Mouse (Mus musculus): ENCODE measurements at regions not wholly inside any gene's neighbourhood (a gene's known extent, or its start where the extent isn't known, plus 50 kb on each side); places are given as distances from the start of the nearest gene placed in this dataset.
A peak's percentile ranks its signal among the peaks of the same experiment; 100 is the strongest.

- no peak for DNase-seq
Observed at GRCm38 (mm10) chr1:124517543-124518171, 472.3 kb upstream of the Dpp10 start.

- no peak for DNase-seq
Observed at GRCm38 (mm10) chr1:124510492-124510891, 465.1 kb upstream of the Dpp10 start.

- DNase-seq, result no peak
Observed at GRCm38 (mm10) chr1:124488456-124488855, 443.1 kb upstream of the Dpp10 start.

- DNase-seq, result no peak
Observed at GRCm38 (mm10) chr1:124487965-124488364, 442.6 kb upstream of the Dpp10 start.

DNA sequence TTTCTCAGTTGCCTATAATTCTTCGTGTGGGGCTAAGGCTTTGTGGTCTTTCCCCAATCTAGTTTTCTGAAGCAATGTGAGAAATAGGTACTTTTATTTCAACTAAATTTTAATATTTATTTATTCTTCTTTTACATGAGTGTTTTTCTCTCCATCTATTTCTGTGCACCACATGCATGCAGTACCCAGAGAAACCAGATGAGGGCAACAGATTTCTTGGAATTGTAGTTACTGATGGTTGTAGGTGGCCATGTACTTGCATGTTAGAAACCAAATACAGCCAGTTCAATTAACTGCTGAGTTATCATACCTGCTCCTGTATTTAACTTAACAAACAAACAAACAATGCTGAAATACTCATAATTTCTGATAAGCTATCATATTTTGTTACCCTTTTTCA, 404.8 kb upstream of the Dpp10 start:
- DNase-seq, result peak; percentile 17

DNA sequence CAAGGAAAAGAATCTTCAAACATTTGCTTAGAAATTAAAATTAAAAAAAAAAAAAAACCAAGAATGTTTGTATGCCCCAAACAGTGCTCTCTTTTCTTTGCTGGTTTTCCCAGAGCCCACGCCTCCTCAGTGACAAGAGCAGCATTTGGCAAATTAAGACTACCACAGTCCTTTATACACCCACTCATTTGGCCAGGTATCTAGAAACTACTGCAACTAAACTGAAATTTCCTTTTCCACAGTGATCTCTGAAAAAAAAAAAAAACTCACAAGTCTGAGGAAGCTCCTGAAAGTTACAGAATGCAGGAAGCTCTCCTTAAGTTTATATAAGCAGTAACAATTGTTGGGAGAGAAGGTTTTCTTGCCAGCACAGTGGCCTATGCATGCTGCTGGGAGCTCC, 394.2 kb upstream of the Dpp10 start:
- no peak for DNase-seq

DNA sequence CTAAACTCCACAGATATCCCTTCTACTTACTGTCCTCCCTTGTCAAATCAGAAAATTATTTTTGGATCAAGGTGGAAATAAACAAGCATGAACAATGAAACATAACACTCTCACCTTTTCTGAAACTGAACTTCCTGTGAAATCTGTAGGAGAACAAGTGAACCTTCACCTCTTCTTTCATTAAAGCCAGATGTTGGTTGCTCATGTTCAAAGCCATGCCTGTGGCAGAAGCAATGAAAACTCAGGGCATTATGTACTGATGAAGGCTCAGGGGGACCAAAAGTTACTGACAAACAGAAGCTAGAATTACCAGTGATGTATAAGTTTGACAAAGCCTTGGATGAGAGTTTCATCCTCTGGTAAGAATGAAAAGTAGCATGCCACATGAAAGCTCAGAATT, 390.5 kb upstream of the Dpp10 start:
- DNase-seq, result no peak

- no peak for DNase-seq
Observed at GRCm38 (mm10) chr1:124429583-124429982, 384.2 kb upstream of the Dpp10 start.

DNA sequence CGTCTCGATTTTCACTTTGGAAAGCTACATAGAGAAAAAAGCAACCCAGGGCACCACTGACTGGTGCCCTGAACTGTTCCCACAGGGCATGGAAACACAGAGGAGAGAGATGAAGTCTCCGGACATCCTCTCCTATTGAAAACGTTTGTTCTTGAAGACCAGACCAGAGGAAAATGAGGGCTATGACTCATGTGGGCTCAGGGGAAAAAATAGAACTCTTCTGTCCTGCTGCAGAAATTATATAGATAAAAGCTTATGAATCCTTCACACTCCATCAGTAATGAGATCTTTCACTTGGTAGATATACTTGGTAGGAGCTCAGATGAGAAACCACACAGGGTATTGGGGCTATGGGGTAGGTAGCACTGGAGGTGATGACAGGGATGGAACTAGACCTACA, 371.4 kb upstream of the Dpp10 start:
- no peak for DNase-seq

GRCm38 (mm10) chr1:124410236-124410635, 364.9 kb upstream of the Dpp10 start:
- DNase-seq, result no peak

- DNase-seq, result no peak
Observed at GRCm38 (mm10) chr1:124409781-124410180, 364.4 kb upstream of the Dpp10 start.

DNA sequence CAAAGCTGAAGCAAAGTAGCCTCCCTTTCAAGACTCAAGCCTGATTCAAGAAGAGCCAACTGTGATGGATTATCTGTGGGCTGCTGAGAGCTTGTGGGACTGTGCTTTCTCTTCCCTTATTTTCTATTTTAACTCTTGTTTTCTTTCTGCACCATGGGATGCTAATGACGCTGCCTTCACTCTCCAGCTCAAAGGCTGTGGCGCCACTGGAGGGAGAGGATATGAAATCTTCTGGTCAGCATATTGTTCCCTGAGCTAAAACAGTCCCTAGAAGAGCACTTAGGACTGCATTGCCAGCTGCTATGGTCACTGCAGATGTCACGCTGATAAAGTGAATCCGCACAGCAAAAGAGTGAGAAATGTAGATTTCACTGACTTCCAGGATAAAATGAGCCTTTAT, 324.2 kb upstream of the Dpp10 start:
- DNase-seq, result no peak

- DNase-seq, result peak; percentile 5
Observed at GRCm38 (mm10) chr1:124348491-124348890, 303.1 kb upstream of the Dpp10 start.

DNA sequence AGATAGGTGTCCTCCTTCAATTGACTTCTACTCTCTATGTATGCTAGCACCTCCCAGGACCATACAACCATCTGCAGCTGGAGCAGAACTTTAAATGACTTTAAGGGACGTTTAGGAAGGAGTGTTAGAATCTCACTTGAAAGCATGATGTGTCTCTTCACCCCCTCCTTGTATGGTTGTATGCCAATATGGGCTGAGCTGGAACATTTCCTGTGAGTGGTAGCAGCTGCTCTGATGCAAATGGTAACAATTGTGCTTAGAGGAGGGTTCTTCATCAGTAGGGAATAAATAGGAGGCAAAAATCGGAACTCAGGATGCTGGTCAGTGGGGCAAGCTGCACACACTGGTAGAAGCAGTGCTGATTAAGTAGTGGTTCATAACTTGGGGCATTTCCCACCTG, 294.1 kb upstream of the Dpp10 start:
- no peak for DNase-seq

GRCm38 (mm10) chr1:124338648-124339047, 293.3 kb upstream of the Dpp10 start:
- DNase-seq, result no peak

- DNase-seq, result no peak
Observed at GRCm38 (mm10) chr1:124332294-124332693, 286.9 kb upstream of the Dpp10 start.
